Mouse (Mus musculus): ENCODE data around the gene Slc46a2.

The Slc46a2 gene

GRCm38 (mm10) chr4:59914608-59915403, at the start of gene Slc46a2:
TSS of gene Slc46a2 (minus strand) at chr4:59915056.
- DNase-seq (ENCODE audit: low spot score in 2 of 2) = no peak

- no peak for DNase-seq (ENCODE audit: low spot score in 2 of 2)
These were observed 48.8 kb upstream of the Slc46a2 start, which contains the start of gene Mup6 for GRCm38 (mm10) chr4:59963405-59964344. TSS of gene Mup6 (plus strand) at chr4:59964294.

GRCm38 (mm10) chr4:59960610-59961009, 45.8 kb upstream of the Slc46a2 start, which contains the start of gene Mup4:
TSS of gene Mup4 (minus strand) at chr4:59960710.
- no peak for DNase-seq (ENCODE audit: low spot score in 2 of 2)

- no peak for DNase-seq (ENCODE audit: low spot score in 2 of 2)
These were observed 22.7 kb upstream of the Slc46a2 start for GRCm38 (mm10) chr4:59937543-59937942.

- no peak for DNase-seq (ENCODE audit: low spot score in 2 of 2)
These were observed 17.8 kb upstream of the Slc46a2 start for GRCm38 (mm10) chr4:59932505-59933281.

GRCm38 (mm10) chr4:59928347-59928746, 13.5 kb upstream of the Slc46a2 start:
- DNase-seq (ENCODE audit: low spot score in 2 of 2) = peak; percentile 32 to 57

GRCm38 (mm10) chr4:59927666-59928065, 12.8 kb upstream of the Slc46a2 start:
- no peak for DNase-seq (ENCODE audit: low spot score in 2 of 2)

- no peak for DNase-seq (ENCODE audit: low spot score in 2 of 2)
These were observed 10.2 kb upstream of the Slc46a2 start for GRCm38 (mm10) chr4:59925082-59925481.

GRCm38 (mm10) chr4:59917966-59918365, 3.1 kb upstream of the Slc46a2 start:
- DNase-seq (ENCODE audit: low spot score in 2 of 2) = no peak

GRCm38 (mm10) chr4:59908785-59909184, 6.1 kb downstream of the Slc46a2 start:
- no peak for DNase-seq (ENCODE audit: low spot score in 2 of 2)

- no peak for DNase-seq (ENCODE audit: low spot score in 2 of 2)
These were observed 7.1 kb downstream of the Slc46a2 start for GRCm38 (mm10) chr4:59907657-59908230.

- DNase-seq (ENCODE audit: low spot score in 2 of 2) = no peak
These were observed 7.8 kb downstream of the Slc46a2 start for GRCm38 (mm10) chr4:59907092-59907491.

GRCm38 (mm10) chr4:59902547-59902946, 12.3 kb downstream of the Slc46a2 start:
- no peak for DNase-seq (ENCODE audit: low spot score in 2 of 2)

- DNase-seq (ENCODE audit: low spot score in 2 of 2) = no peak
These were observed 13.0 kb downstream of the Slc46a2 start for GRCm38 (mm10) chr4:59901810-59902209.

- DNase-seq (ENCODE audit: low spot score in 2 of 2) = no peak
These were observed 16.3 kb downstream of the Slc46a2 start for GRCm38 (mm10) chr4:59898521-59898919.

GRCm38 (mm10) chr4:59897814-59898520, 16.9 kb downstream of the Slc46a2 start:
- no peak for DNase-seq (ENCODE audit: low spot score in 2 of 2)

GRCm38 (mm10) chr4:59896000-59896399, 18.9 kb downstream of the Slc46a2 start:
- DNase-seq (ENCODE audit: low spot score in 2 of 2) = no peak

GRCm38 (mm10) chr4:59894977-59895575, 19.8 kb downstream of the Slc46a2 start:
- DNase-seq (ENCODE audit: low spot score in 2 of 2) = no peak

GRCm38 (mm10) chr4:59894415-59894814, 20.4 kb downstream of the Slc46a2 start:
- DNase-seq (ENCODE audit: low spot score in 2 of 2) = no peak

- DNase-seq (ENCODE audit: low spot score in 2 of 2) = no peak
These were observed 22.1 kb downstream of the Slc46a2 start for GRCm38 (mm10) chr4:59892731-59893130.

Data from spleen, postnatal 14 days (tissue).